Mouse (Mus musculus): ENCODE measurements around the gene Triap1. TPM values are rescaled to one million over a fixed set of nuclear protein-coding genes. Genes with fewer than 3 reads are reported as not detected.
A peak's percentile ranks its signal among the peaks of the same experiment; 100 is the strongest.
"Not testable (repeated sequence)": the region's sequence is repeated elsewhere in the genome, so short reads cannot be mapped to it uniquely, and the experiment has no call there.

Triap1 gene
- total RNA-seq (2014; fragmentation: Nextera tagmentation), result 33.7 and 37.2 TPM in 2 replicates
- 15.6 and 24.0 TPM in 2 replicates for total RNA-seq (2017)

DNA sequence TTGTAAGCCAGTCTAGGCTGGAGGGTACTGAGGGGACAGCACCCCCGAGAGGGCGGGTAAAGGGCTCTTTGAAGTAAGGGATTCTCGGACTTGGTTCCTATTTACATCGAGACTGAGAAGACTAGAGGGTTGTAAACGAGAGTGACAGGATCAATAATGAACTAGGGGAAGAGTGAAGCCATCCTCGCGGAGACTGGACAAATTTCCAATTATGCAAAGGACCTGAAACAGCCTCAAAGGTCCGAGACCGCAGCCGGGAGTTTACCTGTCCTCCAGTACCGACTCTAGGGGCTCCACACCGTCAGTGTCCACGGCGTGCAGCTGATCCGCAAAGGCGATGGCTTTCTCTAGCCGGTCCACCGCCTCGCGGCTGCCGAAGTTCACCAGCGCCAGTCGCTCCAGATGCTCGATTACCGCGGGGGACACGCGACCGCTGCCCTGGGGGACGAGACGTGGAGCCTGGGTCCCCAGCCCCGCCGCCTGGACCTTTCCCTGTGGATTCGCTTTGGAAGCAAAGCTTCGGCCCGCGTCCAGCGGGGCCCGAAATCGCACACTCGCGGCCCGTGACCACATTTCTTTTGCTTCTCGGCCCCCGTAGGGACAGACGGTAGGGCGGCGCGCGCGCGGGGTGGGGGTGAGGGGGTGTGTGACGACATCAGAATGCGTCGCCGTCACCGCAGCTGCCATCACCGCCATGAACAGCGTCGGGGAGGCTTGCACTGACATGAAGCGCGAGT is at the start of gene Triap1, which contains the start of gene Gatc:
Gene Triap1 (plus strand): TSS at position 649 of the 737 bp plus-strand sequence.
Gene Gatc (minus strand): TSS at position 602 of the 737 bp plus-strand sequence.
- peak; percentile 95 for ATAC-seq (replicated peaks; ENCODE audit: poor library complexity, severe bottlenecking)

DNA sequence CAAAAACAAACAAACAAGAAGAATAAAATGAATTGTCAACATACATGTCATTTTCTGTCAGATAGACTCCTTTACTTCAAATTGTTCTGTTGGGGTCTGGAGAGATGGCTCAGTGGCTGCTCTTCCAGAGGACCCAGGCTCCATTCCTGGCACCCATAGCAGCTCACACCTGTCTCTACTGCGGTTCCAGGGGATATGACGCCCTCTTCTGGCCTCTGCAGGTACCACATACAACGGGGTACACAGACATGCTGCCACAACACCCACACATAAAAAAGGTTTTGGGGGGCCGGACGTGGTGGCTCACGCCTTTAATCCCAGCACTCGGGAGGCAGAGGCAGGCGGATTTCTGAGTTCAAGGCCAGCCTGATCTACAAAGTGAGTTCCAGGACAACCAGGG is 46.9 kb upstream of the Triap1 start:
- ATAC-seq (replicated peaks; ENCODE audit: poor library complexity, severe bottlenecking), result no peak

- no peak for ATAC-seq (replicated peaks; ENCODE audit: poor library complexity, severe bottlenecking)
These were observed 44.7 kb upstream of the Triap1 start for GRCm38 (mm10) chr5:115296347-115296746.

- ATAC-seq (replicated peaks; ENCODE audit: poor library complexity, severe bottlenecking), result peak; percentile 7; the same call in 1 of the 2 replicates
These were observed 40.8 kb upstream of the Triap1 start for GRCm38 (mm10) chr5:115300035-115300744.

GRCm38 (mm10) chr5:115300792-115301614 is 40.0 kb upstream of the Triap1 start, which contains the start of gene Dynll1:
Gene Dynll1 (minus strand): TSS chr5:115300999.
- ATAC-seq (replicated peaks; ENCODE audit: poor library complexity, severe bottlenecking), result peak; percentile 95

DNA sequence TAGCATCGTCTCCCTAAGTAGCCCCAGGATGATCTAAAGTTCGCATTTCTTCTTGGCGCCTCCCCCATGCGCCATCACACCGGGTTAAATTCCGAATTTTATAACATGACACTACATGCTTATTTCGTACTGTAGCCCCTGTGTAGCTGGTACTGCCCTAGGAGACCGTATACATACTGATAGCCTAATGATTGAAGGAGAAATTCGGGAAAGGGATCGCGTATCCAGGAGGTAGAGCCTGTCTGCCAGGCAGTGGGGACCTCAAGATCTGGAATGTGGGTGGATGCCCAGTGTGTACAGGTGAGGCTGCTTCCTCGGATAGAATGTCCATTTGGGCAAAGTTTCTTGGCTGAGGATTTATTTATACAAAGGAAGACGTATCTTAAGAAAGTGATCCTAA is 39.4 kb upstream of the Triap1 start:
- ATAC-seq (replicated peaks; ENCODE audit: poor library complexity, severe bottlenecking), result no peak

GRCm38 (mm10) chr5:115302190-115302589 is 38.8 kb upstream of the Triap1 start:
- ATAC-seq (replicated peaks; ENCODE audit: poor library complexity, severe bottlenecking), result not testable (repeated sequence)

GRCm38 (mm10) chr5:115312354-115312753 is 28.7 kb upstream of the Triap1 start:
- no peak for ATAC-seq (replicated peaks; ENCODE audit: poor library complexity, severe bottlenecking)

GRCm38 (mm10) chr5:115312816-115313667 is 28.0 kb upstream of the Triap1 start:
- peak; percentile 81 for ATAC-seq (replicated peaks; ENCODE audit: poor library complexity, severe bottlenecking)

DNA sequence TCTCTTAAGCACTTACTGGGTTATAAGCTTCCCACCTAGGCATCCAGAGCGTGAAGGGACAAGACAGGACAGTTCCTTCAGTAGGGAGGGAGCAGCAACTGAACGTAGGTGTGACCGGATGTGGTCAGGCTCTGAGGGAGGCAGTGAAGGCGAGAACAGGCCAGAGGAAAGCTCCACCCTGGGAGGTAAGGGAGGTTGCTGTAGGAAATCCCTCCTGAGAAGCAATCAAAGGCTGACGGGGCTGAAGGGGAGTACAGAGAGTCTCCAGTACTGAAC is 27.4 kb upstream of the Triap1 start:
- no peak for ATAC-seq (replicated peaks; ENCODE audit: poor library complexity, severe bottlenecking)

- no peak for ATAC-seq (replicated peaks; ENCODE audit: poor library complexity, severe bottlenecking)
These were observed 23.9 kb upstream of the Triap1 start for GRCm38 (mm10) chr5:115316968-115317644.

DNA sequence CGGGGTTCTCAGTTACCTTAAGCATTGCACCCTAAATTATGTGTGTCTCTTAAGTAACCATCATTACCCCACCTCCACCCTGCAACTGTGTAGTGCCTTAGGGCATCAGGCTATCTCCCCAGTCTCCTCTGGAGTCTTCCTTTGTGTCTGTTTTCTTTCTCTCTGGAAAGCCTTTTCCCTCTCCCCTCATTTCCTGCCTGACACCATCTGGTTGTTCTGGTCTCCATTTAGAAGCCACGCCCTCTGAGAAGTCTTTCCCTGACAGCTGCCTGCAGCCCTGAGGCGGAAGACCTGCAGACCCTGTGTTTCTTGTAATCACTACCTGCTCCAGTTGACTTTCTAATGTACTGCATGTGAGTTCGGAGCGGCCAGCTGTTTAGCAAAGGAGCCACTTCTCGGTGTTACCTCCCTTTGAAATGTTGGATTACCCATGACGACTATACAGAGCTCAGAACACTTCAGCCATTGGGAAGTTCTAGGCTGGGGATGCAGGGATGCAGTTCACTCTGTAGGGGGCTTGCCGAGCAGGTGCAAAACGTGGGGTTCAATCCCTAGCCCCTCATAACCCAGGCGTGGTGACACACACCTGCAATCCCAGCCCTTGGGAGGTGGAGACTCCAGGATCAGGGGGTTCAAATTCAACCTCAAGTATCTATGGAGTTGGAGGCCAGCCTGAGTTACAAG is 23.2 kb upstream of the Triap1 start:
- no peak for ATAC-seq (replicated peaks; ENCODE audit: poor library complexity, severe bottlenecking)

DNA sequence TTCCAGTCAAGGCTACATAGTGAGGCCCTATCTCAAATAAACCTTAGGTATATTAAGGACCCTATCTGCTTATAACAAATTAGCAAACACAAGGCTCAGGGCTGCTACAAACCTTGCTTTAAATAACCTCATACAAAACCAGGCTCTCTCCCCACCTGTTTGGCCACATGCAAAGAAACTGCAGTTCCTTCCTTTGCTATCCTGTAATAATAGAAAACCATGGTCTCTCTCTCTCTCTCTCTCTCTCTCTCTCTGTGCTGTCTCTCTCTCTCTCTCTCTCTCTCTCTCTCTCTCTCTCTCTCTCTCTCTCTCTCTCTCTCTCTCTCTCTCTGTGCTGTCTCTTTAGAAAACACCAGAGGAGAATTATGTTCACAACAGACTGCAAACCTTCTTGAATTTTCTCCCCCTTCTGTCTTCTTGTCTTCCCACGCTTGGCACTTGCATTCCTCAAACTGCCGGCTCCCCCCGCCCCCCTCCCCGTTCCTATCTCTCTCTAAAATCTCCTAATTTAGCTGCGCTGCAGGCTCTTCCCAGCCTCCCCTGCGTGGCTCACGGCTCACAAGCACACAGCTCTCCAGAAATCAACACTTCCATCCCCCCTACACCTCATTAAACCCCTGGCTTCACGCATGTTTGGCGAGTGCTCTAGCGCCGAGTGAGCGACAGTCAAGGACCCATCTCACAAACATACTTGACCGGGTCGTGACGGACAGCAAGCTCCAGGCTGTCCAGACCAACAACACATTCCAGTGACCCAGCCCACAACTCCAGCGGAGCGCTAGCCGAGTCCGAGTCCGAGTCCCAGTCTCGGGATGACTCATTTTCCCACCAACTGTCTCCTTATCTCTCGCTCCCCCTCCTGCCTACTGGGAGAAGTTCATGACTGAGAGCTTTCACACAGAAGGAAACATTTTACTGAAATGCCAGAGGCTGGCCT is 21.8 kb upstream of the Triap1 start:
- peak; percentile 97 for ATAC-seq (replicated peaks; ENCODE audit: poor library complexity, severe bottlenecking)

DNA sequence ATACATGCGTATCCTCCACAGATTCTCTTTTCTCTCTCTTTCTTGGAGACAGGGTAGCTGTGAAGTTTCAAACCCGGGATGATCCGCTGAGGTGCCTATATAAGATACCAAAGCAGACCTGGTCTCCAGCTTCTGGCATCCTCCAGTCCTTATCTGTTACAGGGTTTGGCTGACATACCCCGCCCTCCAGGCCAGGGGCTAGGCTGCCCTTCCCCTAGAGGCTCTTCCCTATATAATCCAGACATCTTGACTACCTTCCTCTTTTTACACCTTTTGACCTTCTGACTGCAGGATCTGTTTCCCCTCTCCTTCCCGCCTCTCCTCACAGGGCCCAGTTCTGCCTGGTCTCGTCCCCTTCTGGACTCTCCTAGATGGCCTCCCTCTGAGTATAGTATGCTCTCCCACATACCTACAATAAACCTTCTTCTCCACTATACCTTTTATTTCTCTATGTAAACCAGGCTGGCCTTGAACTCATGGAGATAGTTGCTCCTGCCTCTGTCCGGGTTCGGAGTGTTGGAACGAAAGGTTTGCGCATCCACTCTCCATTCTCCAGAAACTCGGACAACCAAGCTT is 14.7 kb upstream of the Triap1 start:
- ATAC-seq (replicated peaks; ENCODE audit: poor library complexity, severe bottlenecking), result peak; percentile 51

DNA sequence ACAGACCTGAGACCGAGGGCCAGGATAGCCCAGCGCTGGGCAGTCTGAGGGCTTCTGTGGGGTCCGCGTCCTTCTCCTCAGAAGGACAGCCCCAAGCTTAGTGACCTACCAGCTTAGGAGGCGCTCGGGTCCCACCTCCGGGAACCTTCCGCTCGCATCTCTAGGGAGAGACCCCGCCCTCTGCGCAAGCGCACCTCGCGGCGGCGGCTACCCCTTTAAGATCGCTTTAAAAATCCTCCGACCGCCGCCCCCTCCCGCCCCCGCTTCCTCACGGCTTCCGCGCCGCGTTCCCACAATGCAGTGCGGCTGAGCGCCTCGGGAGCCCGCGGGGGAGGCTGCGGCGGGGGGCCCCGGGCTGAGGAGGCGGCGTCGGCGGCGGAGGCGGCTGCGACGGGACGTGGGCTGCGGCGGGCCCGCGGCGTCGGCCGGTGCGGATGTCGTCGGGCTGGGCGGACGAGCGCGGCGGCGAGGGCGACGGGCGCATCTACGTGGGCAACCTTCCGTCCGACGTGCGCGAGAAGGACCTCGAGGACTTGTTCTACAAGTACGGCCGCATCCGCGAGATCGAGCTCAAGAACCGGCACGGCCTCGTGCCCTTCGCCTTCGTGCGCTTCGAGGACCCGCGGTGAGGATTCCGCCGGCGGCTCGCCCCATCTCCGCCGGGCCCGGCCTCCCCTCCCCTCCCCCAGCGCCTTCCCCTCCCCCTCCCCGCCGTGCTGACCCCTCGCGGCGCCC is 14.0 kb upstream of the Triap1 start, which contains the start of gene Srsf9:
Gene Srsf9 (plus strand): TSS at position 303 of the 735 bp plus-strand sequence.
- ATAC-seq (replicated peaks; ENCODE audit: poor library complexity, severe bottlenecking), result peak; percentile 89
